Mouse (Mus musculus): ENCODE data around the gene Ppp1r10.

The Ppp1r10 gene

GRCm38 (mm10) chr17:35916297-35917142 is at the start of gene Ppp1r10, which contains the start of gene Mrps18b:
Gene Ppp1r10 (plus strand): TSS chr17:35916434.
Gene Mrps18b (minus strand): TSS chr17:35916389.
- peak; percentile 99 for DNase-seq (ENCODE audit: low read depth)

DNA sequence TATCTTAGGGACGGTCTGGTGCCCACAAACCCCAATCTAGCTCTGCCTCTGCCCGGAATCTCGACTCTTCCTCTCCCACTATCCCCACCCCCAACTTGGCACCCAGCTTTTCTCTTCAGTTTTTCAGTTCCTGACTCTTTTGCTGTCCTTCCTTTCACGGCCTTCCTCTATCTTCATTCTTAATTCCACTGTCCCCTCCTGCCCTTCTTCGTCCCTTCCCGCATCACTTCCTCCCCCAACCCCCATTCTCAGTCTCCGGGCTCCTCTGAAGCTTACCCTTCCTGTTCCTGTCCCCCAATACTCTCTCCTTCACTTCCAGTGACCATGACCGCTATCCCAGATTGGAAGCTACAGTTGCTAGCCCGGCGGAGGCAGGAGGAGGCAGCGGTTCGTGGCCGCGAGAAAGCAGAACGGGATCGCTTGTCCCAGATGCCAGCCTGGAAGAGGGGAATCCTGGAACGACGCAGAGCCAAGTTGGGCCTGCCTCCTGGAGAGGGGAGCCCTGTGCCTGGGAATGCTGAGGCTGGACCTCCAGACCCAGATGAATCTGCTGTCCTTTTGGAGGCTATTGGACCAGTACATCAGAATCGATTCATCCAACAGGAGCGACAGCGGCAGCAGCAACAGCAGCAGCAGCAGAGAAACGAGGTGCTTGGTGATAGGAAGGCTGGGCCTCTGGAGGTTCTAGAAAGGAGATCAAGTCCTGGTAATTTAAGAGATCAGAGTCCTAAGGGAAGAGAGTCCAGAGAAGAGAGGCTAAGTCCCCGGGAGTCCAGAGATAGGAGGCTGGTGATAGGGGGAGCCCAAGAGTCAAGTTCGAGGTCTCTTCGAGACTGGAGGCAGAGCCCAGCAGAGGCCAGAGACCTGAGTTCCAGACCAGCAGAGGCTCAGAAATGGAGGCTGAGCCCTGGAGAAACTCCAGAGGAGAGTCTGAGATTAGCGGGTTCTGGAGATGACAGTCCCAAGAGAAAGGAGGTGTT is 49.0 kb upstream of the Ppp1r10 start:
- no peak for DNase-seq (ENCODE audit: low read depth)

DNA sequence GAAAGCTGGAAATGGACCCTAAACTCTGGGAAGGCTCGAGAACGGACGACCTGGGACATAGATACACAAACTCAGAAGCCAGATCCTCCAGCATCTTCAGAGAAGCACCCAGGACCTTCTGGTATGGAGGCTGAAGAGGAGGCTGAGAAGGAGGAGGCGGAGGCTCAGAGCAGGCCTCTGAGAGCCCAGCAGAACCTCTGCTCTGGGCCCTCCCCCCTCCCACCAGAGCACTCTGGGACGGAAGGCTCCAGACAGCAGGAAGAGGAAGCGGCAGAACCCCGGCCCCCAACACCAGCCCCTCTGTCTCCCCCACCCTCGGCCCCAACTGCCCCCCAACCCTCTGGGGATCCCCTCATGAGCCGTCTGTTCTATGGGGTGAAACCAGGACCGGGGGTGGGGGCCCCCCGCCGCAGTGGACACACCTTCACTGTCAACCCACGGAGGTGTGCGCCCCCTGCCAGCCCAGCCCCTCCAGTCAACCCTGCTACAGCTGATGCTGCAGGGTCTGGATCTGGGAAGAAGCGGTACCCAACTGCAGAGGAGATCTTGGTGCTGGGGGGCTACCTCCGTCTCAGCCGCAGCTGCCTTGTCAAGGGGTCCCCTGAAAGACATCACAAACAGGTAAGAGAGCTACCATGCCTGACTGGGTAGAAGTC is 47.9 kb upstream of the Ppp1r10 start:
- DNase-seq (ENCODE audit: low read depth), result no peak

GRCm38 (mm10) chr17:35868961-35869345 is 47.3 kb upstream of the Ppp1r10 start:
- no peak for DNase-seq (ENCODE audit: low read depth)

GRCm38 (mm10) chr17:35869346-35870067 is 46.7 kb upstream of the Ppp1r10 start:
- no peak for DNase-seq (ENCODE audit: low read depth)

- DNase-seq (ENCODE audit: low read depth), result no peak
Measured at GRCm38 (mm10) chr17:35870151-35870883, 45.9 kb upstream of the Ppp1r10 start.

GRCm38 (mm10) chr17:35870884-35871696 is 45.1 kb upstream of the Ppp1r10 start:
- no peak for DNase-seq (ENCODE audit: low read depth)

- no peak for DNase-seq (ENCODE audit: low read depth)
Measured at GRCm38 (mm10) chr17:35873774-35874519, 42.3 kb upstream of the Ppp1r10 start.

DNA sequence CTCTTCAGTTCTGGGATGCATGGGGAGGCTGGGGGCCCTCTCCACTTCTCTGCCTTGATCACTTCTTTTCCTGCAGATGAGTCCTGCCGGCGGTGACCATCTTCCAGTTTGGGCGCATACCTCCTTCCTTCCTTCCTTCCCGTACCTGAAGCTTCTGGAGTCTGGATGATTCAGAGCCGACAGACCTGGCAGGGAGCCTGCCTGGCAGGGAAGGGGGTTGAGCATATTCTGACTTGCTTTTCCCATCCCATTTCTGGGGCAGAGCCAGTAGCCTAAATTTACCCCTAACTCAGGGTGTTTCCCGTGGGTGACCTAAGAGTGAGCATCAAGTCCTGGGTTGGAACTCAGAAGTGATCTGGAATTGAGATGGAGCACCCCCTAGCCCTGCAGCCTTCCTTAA is 41.5 kb upstream of the Ppp1r10 start:
- DNase-seq (ENCODE audit: low read depth), result no peak

- DNase-seq (ENCODE audit: low read depth), result peak; percentile 94
Measured at GRCm38 (mm10) chr17:35879245-35880057, 36.8 kb upstream of the Ppp1r10 start, which contains the start of gene Dhx16. Gene Dhx16 (plus strand): TSS chr17:35879819.

DNA sequence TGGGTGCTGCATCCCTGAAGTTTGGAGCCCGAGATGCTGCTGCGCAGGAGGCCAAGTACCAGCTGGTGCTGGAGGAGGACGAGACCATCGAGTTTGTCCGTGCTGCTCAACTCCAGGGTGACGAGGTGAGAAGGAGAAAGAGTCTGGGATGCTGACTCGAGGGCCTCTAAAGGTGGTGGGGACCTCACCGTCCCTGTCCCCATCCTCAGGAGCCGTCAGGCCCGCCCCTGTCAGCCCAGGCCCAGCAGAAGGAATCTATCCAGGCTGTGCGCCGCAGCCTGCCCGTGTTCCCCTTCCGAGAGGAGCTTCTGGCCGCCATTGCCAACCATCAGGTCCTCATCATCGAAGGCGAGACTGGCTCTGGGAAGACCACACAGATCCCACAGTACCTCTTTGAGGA is 33.3 kb upstream of the Ppp1r10 start:
- DNase-seq (ENCODE audit: low read depth), result no peak

DNA sequence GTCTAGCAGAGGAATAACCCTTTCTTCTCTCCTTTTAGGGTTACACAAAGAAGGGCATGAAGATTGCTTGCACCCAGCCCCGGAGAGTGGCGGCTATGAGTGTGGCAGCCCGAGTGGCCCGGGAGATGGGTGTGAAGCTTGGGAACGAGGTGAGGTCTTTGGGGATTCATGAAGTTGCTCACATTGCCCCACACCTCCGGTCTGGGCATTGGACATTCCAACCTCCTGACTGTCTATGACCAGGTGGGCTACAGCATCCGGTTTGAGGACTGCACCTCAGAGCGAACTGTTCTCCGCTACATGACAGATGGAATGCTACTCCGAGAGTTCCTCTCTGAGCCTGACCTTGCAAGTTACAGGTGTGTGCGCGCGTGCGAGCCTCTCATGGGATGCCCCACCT is 32.5 kb upstream of the Ppp1r10 start:
- no peak for DNase-seq (ENCODE audit: low read depth)

DNA sequence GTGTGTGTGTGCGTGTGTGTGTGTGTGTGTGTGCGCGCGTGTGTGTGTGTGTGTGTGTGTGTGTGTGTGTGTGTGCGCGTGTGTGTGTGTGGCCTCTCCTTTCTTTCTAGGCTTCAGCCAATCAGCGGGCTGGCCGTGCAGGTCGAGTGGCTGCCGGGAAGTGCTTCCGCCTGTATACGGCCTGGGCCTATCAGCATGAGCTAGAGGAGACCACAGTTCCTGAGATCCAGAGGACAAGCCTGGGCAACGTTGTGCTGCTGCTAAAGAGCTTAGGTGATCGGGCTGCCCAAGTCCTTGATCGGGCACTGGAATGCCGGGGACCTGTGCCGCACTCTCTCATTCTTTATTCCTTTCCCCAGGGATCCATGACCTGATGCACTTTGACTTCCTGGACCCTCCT is 28.5 kb upstream of the Ppp1r10 start:
- DNase-seq (ENCODE audit: low read depth), result no peak

GRCm38 (mm10) chr17:35896781-35897643 is 19.2 kb upstream of the Ppp1r10 start, which contains the start of gene 2310061I04Rik:
Gene 2310061I04Rik (minus strand): TSS chr17:35897431.
- peak; percentile 75 for DNase-seq (ENCODE audit: low read depth)

- no peak for DNase-seq (ENCODE audit: low read depth)
Measured at GRCm38 (mm10) chr17:35897644-35898573, 18.3 kb upstream of the Ppp1r10 start.

DNA sequence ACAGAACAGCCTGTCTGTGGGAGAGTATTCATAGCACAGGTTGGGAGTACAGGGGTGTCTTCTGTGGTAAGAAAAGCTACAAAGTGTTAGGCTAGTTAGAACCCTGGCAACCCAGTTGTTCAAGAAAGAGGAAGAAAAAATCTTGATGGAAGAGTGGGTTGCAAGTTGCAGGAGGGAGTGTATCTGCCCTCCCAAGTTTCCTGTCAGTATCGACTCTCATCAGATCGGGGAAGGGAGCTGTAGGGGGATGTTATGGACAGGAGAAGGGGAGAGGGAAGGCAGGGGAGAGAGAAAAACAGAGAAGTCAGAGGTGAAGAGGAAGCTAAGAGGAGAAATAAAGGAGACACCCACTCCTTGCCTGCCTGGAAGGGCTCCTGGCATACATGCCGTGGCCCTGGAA is 15.6 kb upstream of the Ppp1r10 start:
- DNase-seq (ENCODE audit: low read depth), result no peak
